Mouse (Mus musculus) lung, adult 2 months (tissue): ENCODE data around the gene Alk. TPM values are rescaled to one million over a fixed set of nuclear protein-coding genes. Genes with fewer than 3 reads are reported as not detected.
A peak's percentile ranks its signal among the peaks of the same experiment; 100 is the strongest.

ENCODE experiments used
- DNase-seq: peaks from one replicate; pipeline ENCODE4 v3.0.0; 2022
- H3K4me1 ChIP-seq: fragments of 200-500 bp; 2 replicates; pipeline ENCODE4 v1.6.1; 2011; ENCODE audit warnings: low read length; ENCODE audit not compliant: control insufficient read depth, insufficient read depth
- H3K4me3 ChIP-seq: fragments of 200-500 bp; replicated peaks from 2 replicates; pipeline ENCODE3; 2011; ENCODE audit warnings: low read depth, mild to moderate bottlenecking, control low read depth, low read length; ENCODE audit errors: extremely low read depth
- CTCF ChIP-seq: fragments of 200-500 bp; IDR thresholded peaks from 2 replicates; pipeline ENCODE4 v1.5.1; 2011; ENCODE audit warnings: mild to moderate bottlenecking, low read length, control low read depth; ENCODE audit not compliant: insufficient read depth
- POLR2A ChIP-seq: fragments of 200-500 bp; IDR thresholded peaks from 2 replicates; pipeline ENCODE4 v1.6.1; 2011; ENCODE audit warnings: low read depth, mild to moderate bottlenecking, control low read depth, low read length, borderline replicate concordance; ENCODE audit errors: extremely low read depth
- WGBS: fragments of 180-500 bp; shearing (Covaris S2); methylation state at CpG from one replicate; pipeline ENCODE4 v1.1.7; 2018; 5-methylcytosine and 5-hydroxymethylcytosine counted together
- polyA plus RNA-seq: library from polyadenylated mRNA; depleted of rRNA; stranded (reverse); fragments of >200 nt; gene quantifications from 2 replicates; pipeline ENCODE4 v1.2.3, GENCODE M21; 2012; rRNA removed

Gene Alk
- polyA plus RNA-seq: 0.03 TPM in 1 of 2 replicates, not detected in the other

- TF ChIP-seq POLR2A: no peak
- TF ChIP-seq CTCF: no peak
- WGBS: 2% methylated on average over 17 of the region's 32 CpGs
- DNase-seq: peak; percentile 42
- Histone ChIP-seq H3K4me1 (no peaks in the 10 kb centered on the region), H3K4me3 (no peak within 1 kb of the TSS)
Observed at GRCm38 (mm10) chr17:72604610-72604980, at the start of gene Alk. Alk (minus strand) TSS chr17:72604627.

GRCm38 (mm10) chr17:72652801-72653200 is 48.4 kb upstream of the Alk start:
- Histone ChIP-seq H3K4me3 (no peak overlapping the region), H3K4me1 (no peaks in the 10 kb centered on the region)
- DNase-seq: no peak
- WGBS: 52% methylated on average over 1 of the region's 1 CpGs
- TF ChIP-seq CTCF (no peak), POLR2A (no peak)

GRCm38 (mm10) chr17:72648607-72649217 is 44.3 kb upstream of the Alk start:
- Histone ChIP-seq H3K4me1 (no peaks in the 10 kb centered on the region), H3K4me3 (no peak overlapping the region)
- TF ChIP-seq CTCF (no peak), POLR2A (no peak)
- WGBS: 30% methylated on average over 6 of the region's 6 CpGs
- no peak for DNase-seq

GRCm38 (mm10) chr17:72646167-72646566 is 41.7 kb upstream of the Alk start:
- no peaks in the 10 kb centered on the region for H3K4me1 ChIP-seq
- TF ChIP-seq CTCF (no peak), POLR2A (no peak)
- DNase-seq: no peak
- WGBS: 71% methylated on average over 5 of the region's 5 CpGs
- no peak overlapping the region for H3K4me3 ChIP-seq

GRCm38 (mm10) chr17:72640095-72640494 is 35.7 kb upstream of the Alk start:
- no peak for TF ChIP-seq POLR2A
- TF ChIP-seq CTCF: no peak
- 49% methylated on average over 4 of the region's 4 CpGs for WGBS
- no peak overlapping the region for H3K4me3 ChIP-seq
- no peak for DNase-seq
- H3K4me1 ChIP-seq: no peaks in the 10 kb centered on the region

- no peak overlapping the region for H3K4me3 ChIP-seq
- no peak for TF ChIP-seq CTCF
- no peak for TF ChIP-seq POLR2A
- WGBS: 72% methylated on average over 7 of the region's 7 CpGs
- no peak for DNase-seq
- H3K4me1 ChIP-seq: no peaks in the 10 kb centered on the region
Observed at GRCm38 (mm10) chr17:72639400-72639799, 35.0 kb upstream of the Alk start.

GRCm38 (mm10) chr17:72606251-72606650 is 1.8 kb upstream of the Alk start:
- TF ChIP-seq POLR2A (no peak), CTCF (peak; percentile 60)
- peak; percentile 77 for DNase-seq
- no peaks in the 10 kb centered on the region for H3K4me1 ChIP-seq
- no peak overlapping the region for H3K4me3 ChIP-seq
- WGBS: 6% methylated on average over 4 of the region's 4 CpGs

GRCm38 (mm10) chr17:72603886-72604609 is 379 bp downstream of the Alk start:
- no peak overlapping the region for H3K4me3 ChIP-seq
- no peak for DNase-seq
- 3% methylated on average over 51 of the region's 51 CpGs for WGBS
- no peaks in the 10 kb centered on the region for H3K4me1 ChIP-seq
- TF ChIP-seq POLR2A (no peak), CTCF (no peak)

GRCm38 (mm10) chr17:72603118-72603885 is 1.1 kb downstream of the Alk start:
- H3K4me3 ChIP-seq: no peak overlapping the region
- TF ChIP-seq CTCF (no peak), POLR2A (no peak)
- 3% methylated on average over 40 of the region's 40 CpGs for WGBS
- H3K4me1 ChIP-seq: no peaks in the 10 kb centered on the region
- DNase-seq: peak; percentile 59

- Histone ChIP-seq H3K4me1 (no peaks in the 10 kb centered on the region), H3K4me3 (no peak overlapping the region)
- TF ChIP-seq POLR2A (no peak), CTCF (no peak)
- 86% methylated on average over 5 of the region's 5 CpGs for WGBS
- DNase-seq: no peak
Observed at GRCm38 (mm10) chr17:72600806-72601205, 3.6 kb downstream of the Alk start.
